12 mouse cellular contexts compared by ENCODE assay signal in the genomic region with DNA sequence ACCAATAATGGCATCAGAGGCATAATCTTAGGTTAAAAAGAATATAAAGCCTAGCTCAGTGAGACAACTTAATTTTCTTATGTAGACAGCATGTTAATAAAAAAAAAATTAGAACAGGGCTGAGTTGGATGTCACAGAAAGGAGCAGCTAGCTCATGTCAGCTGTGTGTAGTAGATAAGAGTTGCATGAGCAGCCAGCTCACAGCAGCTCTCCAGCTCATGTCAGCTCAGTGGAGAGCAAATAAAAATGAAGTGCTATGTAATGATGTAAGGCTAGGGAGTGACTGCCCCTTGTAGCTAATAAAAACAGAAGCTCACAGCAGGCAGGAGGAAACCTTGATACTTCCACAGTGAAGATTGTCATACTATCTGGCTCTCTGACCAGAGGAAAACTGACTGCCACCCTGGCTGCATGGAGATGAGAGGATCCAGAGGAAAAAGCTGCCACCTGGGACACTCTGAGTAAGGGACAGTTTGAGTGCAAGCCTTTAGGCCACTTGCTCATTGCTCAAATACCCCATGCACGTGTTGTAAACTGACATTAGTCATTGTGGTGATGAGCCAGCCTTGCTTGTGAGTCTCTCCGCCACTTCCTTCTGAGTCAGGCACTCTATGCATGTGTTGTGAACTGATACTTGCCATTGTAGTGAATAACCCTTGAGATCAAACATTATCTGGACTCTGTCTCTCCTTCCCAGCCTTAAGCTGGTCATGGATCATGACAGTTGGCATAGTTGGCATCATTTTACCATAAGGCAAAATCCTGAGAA. TPM values are rescaled to one million over a fixed set of nuclear protein-coding genes. Genes with fewer than 3 reads are reported as not detected.
DNase-seq lines count a peak whose midpoint lies in the region; ATAC-seq and TF ChIP-seq lines count a peak whose summit lies in the region.
"Had no signal": no experiment of that assay in that cellular context is flagged by ENCODE, and none has a peak within 500 bp of the region (broad histone marks: within the 10 kb centered on the region; RNA-seq: fewer than 3 reads in every experiment).

No protein-coding gene starts in this region.

- H3K4me2 ChIP-seq in kidney, postnatal 0 days (ENCODE audit: low read length), result no peak overlapping the region
- H3K4me2 ChIP-seq in forebrain, embryonic 13.5 days, result no peak overlapping the region
- H3K4me2 ChIP-seq: hindbrain, embryonic 15.5 days had no signal

- TF ChIP-seq CTCF in kidney, postnatal 0 days (IDR thresholded peaks at IDR 0.05; ENCODE audit: low read depth), result no peak

- H3K36me3 ChIP-seq in kidney, postnatal 0 days (ENCODE audit: insufficient read depth, low read length), result no peaks in the 10 kb centered on the region
- no peaks in the 10 kb centered on the region for H3K36me3 ChIP-seq in erythroblast, embryonic 14.5 days (ENCODE audit: control insufficient read depth)
- no peaks in the 10 kb centered on the region for H3K36me3 ChIP-seq in megakaryocyte, embryonic 14.5 days (replicated peaks; ENCODE audit: low read length)
- no peaks in the 10 kb centered on the region for H3K36me3 ChIP-seq in forebrain, embryonic 13.5 days (ENCODE audit: poor library complexity, severe bottlenecking)
- H3K36me3 ChIP-seq: hindbrain, embryonic 15.5 days had no signal

- no peak overlapping the region for H3K27ac ChIP-seq in kidney, postnatal 0 days
- H3K27ac ChIP-seq in forebrain, embryonic 13.5 days, result no peak overlapping the region
- H3K27ac ChIP-seq: gastrocnemius, adult 2 months; hindbrain, embryonic 15.5 days; macrophage had no signal

- no peak overlapping the region for H3K4me3 ChIP-seq in kidney, postnatal 0 days (replicated peaks; ENCODE audit: low read depth, low read length)
- peak overlapping the region; percentile 10 for H3K4me3 ChIP-seq in erythroblast, embryonic 14.5 days (replicated peaks)
- H3K4me3 ChIP-seq in megakaryocyte, embryonic 14.5 days (replicated peaks), result peak overlapping the region; percentile 68
- H3K4me3 ChIP-seq in forebrain, embryonic 13.5 days, result no peak overlapping the region
- H3K4me3 ChIP-seq: gastrocnemius, adult 2 months; hindbrain, embryonic 15.5 days had no signal

- ATAC-seq in kidney, postnatal 0 days (replicated peaks; ENCODE audit: low FRiP score, low read depth), result no peak
- ATAC-seq in forebrain, embryonic 13.5 days, result no peak
- no peak for ATAC-seq in frontal cortex, adult (ENCODE audit: low TSS enrichment)

- H3K9ac ChIP-seq in kidney, postnatal 0 days (ENCODE audit: low read depth, low read length), result no peak overlapping the region
- H3K9ac ChIP-seq in forebrain, embryonic 13.5 days, result no peak overlapping the region
- H3K9ac ChIP-seq: hindbrain, embryonic 15.5 days had no signal

- peak; percentile 24 for DNase-seq in kidney, postnatal 0 days (ENCODE audit: low spot score)
- DNase-seq in kidney, adult 18-20 months, result no peak
- DNase-seq in MEL-GATA-1-ER (ENCODE audit: extremely low read depth, low read depth), result peak; percentile 85
- DNase-seq: cerebellum, postnatal 36 days; gastrocnemius, adult 2 months; thymus, postnatal 36 days had no signal

- H3K4me1 ChIP-seq in kidney, postnatal 0 days (replicated peaks; ENCODE audit: insufficient read depth, low read length), result no peaks in the 10 kb centered on the region
- H3K4me1 ChIP-seq in erythroblast, embryonic 14.5 days (ENCODE audit: control insufficient read depth), result peaks cover 25% of the 10 kb centered on the region
- H3K4me1 ChIP-seq in megakaryocyte, embryonic 14.5 days, result peaks cover 35% of the 10 kb centered on the region
- H3K4me1 ChIP-seq in forebrain, embryonic 13.5 days, result no peaks in the 10 kb centered on the region
- H3K4me1 ChIP-seq: hindbrain, embryonic 15.5 days had no signal

- no peaks in the 10 kb centered on the region for H3K27me3 ChIP-seq in kidney, postnatal 0 days (ENCODE audit: insufficient read depth, low read length)
- no peaks in the 10 kb centered on the region for H3K27me3 ChIP-seq in erythroblast, embryonic 14.5 days (ENCODE audit: control insufficient read depth)
- no peaks in the 10 kb centered on the region for H3K27me3 ChIP-seq in megakaryocyte, embryonic 14.5 days (replicated peaks)
- H3K27me3 ChIP-seq in forebrain, embryonic 13.5 days, result no peaks in the 10 kb centered on the region
- H3K27me3 ChIP-seq: hindbrain, embryonic 15.5 days had no signal

- 39% methylated on average over 2 of the region's 2 CpGs for WGBS in kidney, postnatal 0 days
- 67% methylated on average over 2 of the region's 2 CpGs for WGBS in forebrain, embryonic 13.5 days

- H3K9me3 ChIP-seq in kidney, postnatal 0 days (replicated peaks; ENCODE audit: low read length), result no peaks in the 10 kb centered on the region
- H3K9me3 ChIP-seq in erythroblast, embryonic 14.5 days (ENCODE audit: control insufficient read depth, low read length), result no peaks in the 10 kb centered on the region
- H3K9me3 ChIP-seq in megakaryocyte, embryonic 14.5 days, result no peaks in the 10 kb centered on the region
- H3K9me3 ChIP-seq in forebrain, embryonic 13.5 days (replicated peaks), result no peaks in the 10 kb centered on the region
- H3K9me3 ChIP-seq: hindbrain, embryonic 15.5 days had no signal

RNA-seq across cellular contexts. Expression of a gene that starts 49.3 kb away (rescaled TPM):
- 27.7 and 30.0 TPM in 2 replicates for polyA plus RNA-seq in kidney, postnatal 0 days (2015; fragmentation: Nextera tagmentation; extraction: Ambion mirVana)
- polyA plus RNA-seq in erythroblast, embryonic 14.5 days (2012), result 0.01 and 0.05 TPM in 2 replicates
- 0.62 and 0.81 TPM in 2 replicates for polyA plus RNA-seq in megakaryocyte, embryonic 14.5 days (2012; ENCODE audit: insufficient read depth, low replicate concordance)
- polyA plus RNA-seq in forebrain, embryonic 13.5 days (2015; fragmentation: Nextera tagmentation; extraction: Ambion mirVana), result 38.2 and 39.3 TPM in 2 replicates

Comparison
In these comparisons a context has a peak if more than half of its experiments do, and no peak if none do; other contexts are left out.
1. H3K4me3 ChIP-seq: peak in erythroblast, embryonic 14.5 days (single experiment) and megakaryocyte, embryonic 14.5 days (single experiment); none in kidney, postnatal 0 days (single experiment) and forebrain, embryonic 13.5 days (single experiment).
2. RNA of a gene that starts 49.3 kb away (polyA plus RNA-seq): 38.2 to 39.3 TPM in forebrain, embryonic 13.5 days and 27.7 to 30.0 TPM in kidney, postnatal 0 days; 0.62 to 0.81 TPM in megakaryocyte, embryonic 14.5 days and 0.01 to 0.05 TPM in erythroblast, embryonic 14.5 days; every median in the first group is over 10 times any median in the second.